Mouse (Mus musculus) adrenal gland, adult 18-20 months (tissue): ENCODE results near the gene Cep350. TPM values are rescaled to one million over a fixed set of nuclear protein-coding genes. Genes with fewer than 3 reads are reported as not detected.

Experiments used
- DNase-seq, 2 experiments: peaks; one replicate each; pipeline ENCODE4 v3.0.0; 2021 to 2022; ENCODE audit warnings: low spot score in 2 of 2
- total RNA-seq, 2 experiments: library from RNA; stranded (reverse); gene quantifications; 1 replicate in 1 of 2; 2 replicates in 1 of 2; pipeline ENCODE4 v1.2.3; 2021

Cep350 gene
- total RNA-seq, 2 experiments from 2014 or later, result 27.7 to 33.2 TPM

GRCm38 (mm10) chr1:155811995-155812580 is 161.0 kb downstream of the Cep350 start:
- DNase-seq, result no peak

GRCm38 (mm10) chr1:155810616-155811015 is 162.4 kb downstream of the Cep350 start:
- no peak for DNase-seq

- no peak for DNase-seq
These were observed 163.2 kb downstream of the Cep350 start for GRCm38 (mm10) chr1:155809706-155810442.

GRCm38 (mm10) chr1:155808261-155808660 is 164.8 kb downstream of the Cep350 start:
- DNase-seq, result no peak

- no peak for DNase-seq
These were observed 167.4 kb downstream of the Cep350 start for GRCm38 (mm10) chr1:155805607-155806006.

- no peak for DNase-seq
These were observed 171.8 kb downstream of the Cep350 start for GRCm38 (mm10) chr1:155801014-155801991.

- no peak for DNase-seq
These were observed 175.1 kb downstream of the Cep350 start for GRCm38 (mm10) chr1:155798000-155798399.

- no peak for DNase-seq
These were observed 175.6 kb downstream of the Cep350 start for GRCm38 (mm10) chr1:155797425-155797824.

GRCm38 (mm10) chr1:155796757-155797405 is 176.2 kb downstream of the Cep350 start:
- DNase-seq, result no peak

- peak; percentile 38 to 41 for DNase-seq
These were observed 177.2 kb downstream of the Cep350 start for GRCm38 (mm10) chr1:155795791-155796233.

Other genes starting within 250 kb of the Cep350 start
- gene Lhx4, start 221.6 kb downstream of the Cep350 start, total RNA-seq, result under 1 TPM in 1 of 2 experiments, not detected in 1; 0.06 TPM
- 10 to 100 TPM; 50.2 to 68.5 TPM for gene Qsox1, start 160.4 kb downstream of the Cep350 start, total RNA-seq
- gene Tor1aip2, start 62.1 kb upstream of the Cep350 start, total RNA-seq, result 100 to 1,000 TPM; 110 to 165 TPM
- gene Tor1aip1, start 63.2 kb upstream of the Cep350 start, total RNA-seq, result 100 to 1,000 TPM; 102 to 127 TPM
- gene Fam163a, start 231.8 kb upstream of the Cep350 start, total RNA-seq, result 10 to 100 TPM in 1 of 2 experiments, 1 to 10 TPM in 1; 8.0 to 10.7 TPM